Mouse (Mus musculus) liver, embryonic 11.5 days (tissue): ENCODE measurements around the gene Gm20517. TPM values are rescaled to one million over a fixed set of nuclear protein-coding genes. Genes with fewer than 3 reads are reported as not detected.

Source experiments
- ATAC-seq: fragments of 200-750 bp; cut with Nextera tagmentation; replicated peaks from 2 replicates; pipeline ENCODE4 v1.8.0; 2017; ENCODE audit warnings: moderate number of reproducible peaks, mild to moderate bottlenecking, moderate TSS enrichment, moderate library complexity; ENCODE audit not compliant: low FRiP score
- DNase-seq: peaks from one replicate; pipeline ENCODE4 v3.0.0-alpha.2; 2017; ENCODE audit warnings: low spot score
- H3K27ac ChIP-seq: fragments of 300-500 bp; sonication (generic); 2 replicates; pipeline ENCODE4 v1.5.1; 2014; ENCODE audit warnings: mild to moderate bottlenecking, low read depth, low read length, control low read depth
- H3K27me3 ChIP-seq: fragments of 300-500 bp; sonication (generic); replicated peaks from 2 replicates; pipeline ENCODE4 v1.6.1; 2014; ENCODE audit warnings: low read length, mixed read lengths; ENCODE audit not compliant: control insufficient read depth, insufficient read depth
- H3K36me3 ChIP-seq: fragments of 300-500 bp; sonication (generic); 2 replicates; pipeline ENCODE4 v1.6.1; 2014; ENCODE audit warnings: mild to moderate bottlenecking, low read length, moderate library complexity, mixed read lengths; ENCODE audit not compliant: control insufficient read depth, insufficient read depth
- H3K4me1 ChIP-seq: fragments of 300-500 bp; sonication (generic); replicated peaks from 2 replicates; pipeline ENCODE4 v1.6.1; 2014; ENCODE audit warnings: low read length, mixed read lengths; ENCODE audit not compliant: control insufficient read depth, insufficient read depth
- H3K4me2 ChIP-seq: fragments of 300-500 bp; sonication (generic); 2 replicates; pipeline ENCODE4 v1.6.1; 2014; ENCODE audit warnings: mild to moderate bottlenecking, control low read depth, moderate library complexity
- H3K4me3 ChIP-seq: fragments of 300-500 bp; sonication (generic); 2 replicates; pipeline ENCODE4 v1.5.1; 2014; ENCODE audit warnings: low read depth, low read length, control low read depth
- H3K9ac ChIP-seq: fragments of 300-500 bp; sonication (generic); 2 replicates; pipeline ENCODE4 v1.6.1; 2014; ENCODE audit warnings: low read depth, low read length, control low read depth
- H3K9me3 ChIP-seq: fragments of 300-500 bp; sonication (generic); 2 replicates; pipeline ENCODE4 v1.6.1; 2016; ENCODE audit warnings: low read length, inconsistent platforms, mixed read lengths; ENCODE audit not compliant: control insufficient read depth
- WGBS: fragments of 180-500 bp; shearing (Covaris S2); extraction: QIAGEN DNeasy Blood & Tissue Kit; methylation state at CpG from one replicate; pipeline ENCODE4 v1.1.7; 2014; 5-methylcytosine and 5-hydroxymethylcytosine counted together
- polyA plus RNA-seq: library from polyadenylated mRNA; unstranded; fragments of >200 nt; fragmentation: Nextera tagmentation; extraction: Ambion mirVana; gene quantifications from 2 replicates; pipeline ENCODE4 v1.2.1, GENCODE M21; 2014

Gm20517 gene
- polyA plus RNA-seq, 1 experiment from 2014 or later: 2.5 TPM

- DNase-seq (peak; percentile 92), ATAC-seq (peak; percentile 87)
- Histone ChIP-seq H3K27me3 (peaks cover 2% of the 10 kb centered on the region; the same call in 1 of the 2 replicates), H3K36me3 (peaks cover 13% of the 10 kb centered on the region; the same call in 1 of the 2 replicates), H3K9me3 (no peaks in the 10 kb centered on the region), H3K27ac (peak overlapping the region; percentile 75), H3K4me1 (peaks cover 11% of the 10 kb centered on the region), H3K9ac (peak overlapping the region; percentile 83), H3K4me2 (peak overlapping the region; percentile 95), H3K4me3 (peak overlapping the region; percentile 81)
- under 1% methylated on average over 70 of the region's 70 CpGs for WGBS
Observed at GRCm38 (mm10) chr17:47687409-47688343, 76.3 kb downstream of the Gm20517 start.

- Histone ChIP-seq H3K4me1 (peaks cover 11% of the 10 kb centered on the region), H3K36me3 (peaks cover 13% of the 10 kb centered on the region; the same call in 1 of the 2 replicates), H3K27me3 (peaks cover 2% of the 10 kb centered on the region; the same call in 1 of the 2 replicates), H3K27ac (peak within 1 kb of the TSS; percentile 75), H3K9ac (peak within 1 kb of the TSS; percentile 83), H3K4me2 (peak within 1 kb of the TSS; percentile 95), H3K9me3 (no peaks in the 10 kb centered on the region), H3K4me3 (peak within 1 kb of the TSS; percentile 81)
- DNase-seq (no peak), ATAC-seq (no peak)
- 2% methylated on average over 9 of the region's 9 CpGs for WGBS
Observed at GRCm38 (mm10) chr17:47688344-47688607, 76.9 kb downstream of the Gm20517 start, which contains the start of gene Tomm6. TSS of gene Tomm6 (minus strand) at chr17:47688386.

- H3K9me3 ChIP-seq: no peaks in the 10 kb centered on the region
- peak within 1 kb of the TSS; percentile 83 for H3K9ac ChIP-seq
- H3K4me2 ChIP-seq: peak within 1 kb of the TSS; percentile 95
- ATAC-seq: peak; percentile 67
- H3K4me1 ChIP-seq: peaks cover 11% of the 10 kb centered on the region
- peak within 1 kb of the TSS; percentile 75 for H3K27ac ChIP-seq
- H3K36me3 ChIP-seq: peaks cover 13% of the 10 kb centered on the region; the same call in 1 of the 2 replicates
- H3K4me3 ChIP-seq: peak within 1 kb of the TSS; percentile 81
- DNase-seq: peak; percentile 83
- peaks cover 5% of the 10 kb centered on the region for H3K27me3 ChIP-seq
- WGBS: 1% methylated on average over 58 of the region's 58 CpGs
Observed at GRCm38 (mm10) chr17:47688608-47689575, 77.5 kb downstream of the Gm20517 start, which contains the start of gene Frs3. TSS of gene Frs3 (plus strand) at chr17:47689030.

GRCm38 (mm10) chr17:47689894-47690293, 78.5 kb downstream of the Gm20517 start:
- H3K9me3 ChIP-seq: no peaks in the 10 kb centered on the region
- H3K4me1 ChIP-seq: peaks cover 16% of the 10 kb centered on the region
- no peak overlapping the region for H3K4me3 ChIP-seq
- WGBS: 71% methylated on average over 7 of the region's 8 CpGs
- H3K4me2 ChIP-seq: no peak overlapping the region
- H3K27me3 ChIP-seq: peaks cover 6% of the 10 kb centered on the region
- H3K9ac ChIP-seq: no peak overlapping the region
- ATAC-seq (no peak), DNase-seq (no peak)
- peaks cover 8% of the 10 kb centered on the region; the same call in 1 of the 2 replicates for H3K36me3 ChIP-seq
- no peak overlapping the region for H3K27ac ChIP-seq

GRCm38 (mm10) chr17:47691650-47692049, 80.3 kb downstream of the Gm20517 start:
- no peak overlapping the region for H3K4me2 ChIP-seq
- H3K4me1 ChIP-seq: peaks cover 21% of the 10 kb centered on the region
- ATAC-seq (no peak), DNase-seq (no peak)
- no peaks in the 10 kb centered on the region for H3K36me3 ChIP-seq
- no peak overlapping the region for H3K27ac ChIP-seq
- no peaks in the 10 kb centered on the region for H3K9me3 ChIP-seq
- peaks cover 11% of the 10 kb centered on the region for H3K27me3 ChIP-seq
- no peak overlapping the region for H3K9ac ChIP-seq
- 93% methylated on average over 3 of the region's 3 CpGs for WGBS
- no peak overlapping the region for H3K4me3 ChIP-seq

- Histone ChIP-seq H3K4me1 (peaks cover 14% of the 10 kb centered on the region), H3K9ac (peak overlapping the region; percentile 75; the same call in 1 of the 2 replicates), H3K4me2 (peak overlapping the region; percentile 96), H3K4me3 (peak overlapping the region; percentile 77), H3K9me3 (no peaks in the 10 kb centered on the region), H3K36me3 (no peaks in the 10 kb centered on the region), H3K27ac (no peak overlapping the region), H3K27me3 (peaks cover 20% of the 10 kb centered on the region)
- WGBS: 40% methylated on average over 13 of the region's 13 CpGs
- DNase-seq (no peak), ATAC-seq (no peak)
Observed at GRCm38 (mm10) chr17:47693671-47694441, 82.5 kb downstream of the Gm20517 start.

- DNase-seq (no peak), ATAC-seq (no peak)
- Histone ChIP-seq H3K9ac (peak within 1 kb of the TSS; percentile 75), H3K4me2 (peak within 1 kb of the TSS; percentile 96), H3K36me3 (no peaks in the 10 kb centered on the region), H3K4me1 (peaks cover 12% of the 10 kb centered on the region), H3K27ac (peak within 1 kb of the TSS; percentile 26), H3K4me3 (peak within 1 kb of the TSS; percentile 77), H3K27me3 (peaks cover 20% of the 10 kb centered on the region), H3K9me3 (no peaks in the 10 kb centered on the region)
- WGBS: 0% methylated on average over 3 of the region's 3 CpGs
Observed at GRCm38 (mm10) chr17:47694442-47694502, 82.9 kb downstream of the Gm20517 start, which contains the start of gene Gm21981. TSS of gene Gm21981 (minus strand) at chr17:47694455.
